ENCODE assay signal across 23 mouse cellular contexts in genomic region chr1:90318502-90318901, GRCm38 (mm10).
DNase-seq lines count a peak whose midpoint lies in the region; ATAC-seq lines count a peak whose summit lies in the region.
"Had no signal": no experiment of that assay in that cellular context is flagged by ENCODE, and none has a peak within 500 bp of the region (broad histone marks: within the 10 kb centered on the region; RNA-seq: fewer than 3 reads in every experiment).

No protein-coding gene starts in this region.

- H3K9ac ChIP-seq in midbrain, embryonic 15.5 days: no peak overlapping the region
- H3K9ac ChIP-seq: forebrain, embryonic 15.5 days; heart, embryonic 12.5 days; heart, embryonic 15.5 days; hindbrain, embryonic 12.5 days; intestine, embryonic 15.5 days had no signal

- intact Hi-C loops in gastrocnemius, postnatal 36 days (cut with DNase I): no loop called here
- intact Hi-C loops in heart, postnatal 25 days (cut with DNase I): no loop called here

- no peak overlapping the region for H3K4me2 ChIP-seq in midbrain, embryonic 15.5 days
- H3K4me2 ChIP-seq: forebrain, embryonic 15.5 days; heart, embryonic 12.5 days; heart, embryonic 15.5 days; hindbrain, embryonic 12.5 days; intestine, embryonic 15.5 days had no signal

- 84% methylated on average over 9 of the region's 9 CpGs for WGBS in midbrain, embryonic 10.5 days
- 76% methylated on average over 9 of the region's 9 CpGs for WGBS in midbrain, embryonic 15.5 days

- no peak overlapping the region for H3K4me3 ChIP-seq in midbrain, embryonic 10.5 days
- H3K4me3 ChIP-seq in midbrain, embryonic 15.5 days: no peak overlapping the region
- H3K4me3 ChIP-seq: forebrain, embryonic 10.5 days; forebrain, embryonic 15.5 days; heart, embryonic 12.5 days; heart, embryonic 15.5 days; hindbrain, embryonic 12.5 days; intestine, embryonic 15.5 days had no signal

- H3K9me3 ChIP-seq in midbrain, embryonic 10.5 days (replicated peaks): no peaks in the 10 kb centered on the region
- H3K9me3 ChIP-seq in midbrain, embryonic 15.5 days: no peaks in the 10 kb centered on the region
- H3K9me3 ChIP-seq: forebrain, embryonic 10.5 days; forebrain, embryonic 15.5 days; heart, embryonic 12.5 days; heart, embryonic 15.5 days; hindbrain, embryonic 12.5 days; intestine, embryonic 15.5 days had no signal

- H3K27me3 ChIP-seq in midbrain, embryonic 10.5 days (ENCODE audit: low read depth, poor library complexity, severe bottlenecking): no peaks in the 10 kb centered on the region; the same call in 1 of the 2 replicates
- H3K27me3 ChIP-seq in midbrain, embryonic 15.5 days (replicated peaks): no peaks in the 10 kb centered on the region
- H3K27me3 ChIP-seq: forebrain, embryonic 15.5 days; heart, embryonic 12.5 days; hindbrain, embryonic 12.5 days; intestine, embryonic 15.5 days had no signal

- peak; percentile 40 for DNase-seq in gastrocnemius, adult 18-20 months (ENCODE audit: low spot score)
- no peak for DNase-seq in gastrocnemius, postnatal 36 days
- DNase-seq in heart, adult 11 months: peak; percentile 92
- DNase-seq in heart, postnatal 25 days (ENCODE audit: low spot score): no peak
- no peak for DNase-seq in midbrain, embryonic 10.5 days (ENCODE audit: low spot score)
- DNase-seq in skeletal muscle tissue, adult 2 months (ENCODE audit: low read depth, low spot score): peak; percentile 50
- DNase-seq in B cell, adult 2 months: no peak
- DNase-seq: adrenal gland, adult 8-10 months; adrenal gland, postnatal 25 days; cerebellum, adult 18-20 months; cerebellum, adult 9-10 months; cerebellum, postnatal 14 days; heart, postnatal 10 days; heart, postnatal 4 days; kidney, adult 11 months had no signal

- no peaks in the 10 kb centered on the region for H3K36me3 ChIP-seq in midbrain, embryonic 10.5 days
- no peaks in the 10 kb centered on the region for H3K36me3 ChIP-seq in midbrain, embryonic 15.5 days (replicated peaks)
- H3K36me3 ChIP-seq: forebrain, embryonic 10.5 days; forebrain, embryonic 15.5 days; heart, embryonic 12.5 days; heart, embryonic 15.5 days; hindbrain, embryonic 12.5 days; intestine, embryonic 15.5 days had no signal

- H3K27ac ChIP-seq in midbrain, embryonic 10.5 days (replicated peaks): 0 out of 2 replicates have a peak overlapping the region, but pooled peaks have one; percentile 0
- no peak overlapping the region for H3K27ac ChIP-seq in midbrain, embryonic 15.5 days
- H3K27ac ChIP-seq: forebrain, embryonic 10.5 days; forebrain, embryonic 15.5 days; heart, embryonic 15.5 days; hindbrain, embryonic 12.5 days; intestine, embryonic 15.5 days had no signal

- no peak for ATAC-seq in midbrain, embryonic 15.5 days (replicated peaks)
- ATAC-seq: activated CD4-positive, CD25-positive, alpha-beta regulatory T cell, adult 4 months; intestine, embryonic 15.5 days had no signal

- H3K4me1 ChIP-seq in midbrain, embryonic 10.5 days: peaks cover 7% of the 10 kb centered on the region
- H3K4me1 ChIP-seq in midbrain, embryonic 15.5 days: no peaks in the 10 kb centered on the region
- H3K4me1 ChIP-seq: heart, embryonic 12.5 days; heart, embryonic 15.5 days; intestine, embryonic 15.5 days had no signal

Comparison
In these comparisons a context has a peak if more than half of its experiments do, and no peak if none do; other contexts are left out.
1. DNase-seq: peak in gastrocnemius, adult 18-20 months (single experiment), heart, adult 11 months (single experiment) and skeletal muscle tissue, adult 2 months (single experiment); none in gastrocnemius, postnatal 36 days (0 of 2), heart, postnatal 25 days (single experiment), midbrain, embryonic 10.5 days (single experiment) and B cell, adult 2 months (0 of 2).